Mouse (Mus musculus) adrenal gland, adult 18-20 months (tissue): ENCODE data around the gene Mmab. TPM values are rescaled to one million over a fixed set of nuclear protein-coding genes. Genes with fewer than 3 reads are reported as not detected.
A peak's percentile ranks its signal among the peaks of the same experiment; 100 is the strongest.

Experiments used
- DNase-seq, 2 experiments: peaks; one replicate each; pipeline ENCODE4 v3.0.0; 2021 to 2022; ENCODE audit warnings: low spot score in 2 of 2
- total RNA-seq, 2 experiments: library from RNA; stranded (reverse); gene quantifications; 1 replicate in 1 of 2; 2 replicates in 1 of 2; pipeline ENCODE4 v1.2.3; 2021

Gene Mmab
- total RNA-seq, 2 experiments from 2014 or later: 19.4 to 29.9 TPM

DNA sequence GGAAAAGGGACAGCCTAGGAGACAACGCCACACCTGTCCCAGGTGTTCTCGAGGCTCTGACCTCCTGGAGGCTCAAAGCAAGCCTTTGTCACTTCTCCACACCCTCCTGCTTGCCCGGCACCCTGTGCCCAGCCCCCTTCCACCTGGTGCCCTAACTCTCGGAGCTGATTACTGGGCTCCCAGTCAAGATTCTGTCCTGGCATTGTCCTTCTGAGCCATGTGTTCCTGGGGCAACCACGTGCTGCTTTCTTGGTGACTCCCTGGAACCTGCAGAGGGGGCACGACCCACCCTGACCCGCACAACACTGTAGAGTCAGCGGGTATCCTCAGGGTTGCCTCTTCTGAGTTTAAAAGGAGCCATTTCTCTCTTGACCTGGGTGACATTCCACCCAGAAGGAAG, 9.5 kb downstream of the Mmab start:
- no peak for DNase-seq

DNA sequence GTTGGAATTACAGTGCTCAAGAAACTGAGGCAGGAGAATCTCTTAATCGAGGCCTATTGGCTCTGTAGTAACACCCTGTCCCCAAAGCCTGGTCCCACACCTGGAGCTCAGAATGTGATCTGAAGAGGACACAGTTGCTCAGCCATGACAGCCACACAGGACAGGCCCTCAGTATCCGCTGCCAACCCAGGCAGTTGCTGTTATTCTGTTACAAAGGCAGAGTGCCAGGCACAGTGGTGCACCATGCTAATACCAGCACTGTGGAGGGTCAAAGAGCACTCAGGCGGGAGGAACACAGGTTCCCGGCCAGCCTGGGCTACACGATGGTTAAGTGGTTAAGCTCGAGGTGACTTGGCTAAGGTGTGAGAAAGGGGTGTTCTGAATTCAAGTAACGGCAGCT, 14.1 kb downstream of the Mmab start:
- DNase-seq: no peak

DNA sequence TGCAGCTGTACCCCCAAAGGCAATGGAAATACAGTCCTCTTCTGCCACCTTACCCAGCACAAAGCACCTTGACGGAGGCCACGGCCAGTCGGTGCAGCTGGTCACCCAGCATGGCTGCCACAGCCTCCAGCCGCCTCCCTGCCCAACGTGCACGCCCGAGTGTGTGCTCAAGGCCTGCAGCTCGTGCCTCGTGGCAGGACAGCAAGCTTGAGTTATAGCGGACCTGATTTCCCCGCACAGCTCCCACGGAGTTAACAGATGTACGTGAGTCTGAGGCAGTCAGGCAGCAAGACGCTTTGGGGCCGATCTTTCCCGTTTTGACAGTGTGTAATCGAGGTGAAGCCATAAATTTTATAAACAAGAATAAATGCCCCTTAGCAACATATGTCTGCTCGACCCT, 15.2 kb downstream of the Mmab start:
- no peak for DNase-seq

DNA sequence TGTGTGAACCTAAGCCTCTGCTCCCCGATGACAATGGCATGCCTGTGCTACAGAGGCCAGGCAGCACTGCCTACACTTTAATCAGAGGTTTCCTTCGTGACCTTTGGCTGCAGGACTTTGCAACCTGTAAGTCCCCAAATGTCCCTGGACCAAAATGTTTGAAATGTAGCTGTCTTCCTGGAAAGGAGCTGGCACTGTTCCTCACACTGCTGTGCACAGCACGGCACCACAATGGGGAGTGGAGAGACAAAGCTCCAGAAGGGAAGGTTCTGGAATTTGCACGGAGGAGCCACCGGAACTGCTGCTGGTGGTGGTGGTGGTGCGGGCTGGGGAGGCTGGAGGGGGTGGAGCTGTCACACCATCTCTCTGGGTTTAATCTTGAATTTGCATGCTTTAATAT, 17.1 kb downstream of the Mmab start:
- no peak for DNase-seq

DNA sequence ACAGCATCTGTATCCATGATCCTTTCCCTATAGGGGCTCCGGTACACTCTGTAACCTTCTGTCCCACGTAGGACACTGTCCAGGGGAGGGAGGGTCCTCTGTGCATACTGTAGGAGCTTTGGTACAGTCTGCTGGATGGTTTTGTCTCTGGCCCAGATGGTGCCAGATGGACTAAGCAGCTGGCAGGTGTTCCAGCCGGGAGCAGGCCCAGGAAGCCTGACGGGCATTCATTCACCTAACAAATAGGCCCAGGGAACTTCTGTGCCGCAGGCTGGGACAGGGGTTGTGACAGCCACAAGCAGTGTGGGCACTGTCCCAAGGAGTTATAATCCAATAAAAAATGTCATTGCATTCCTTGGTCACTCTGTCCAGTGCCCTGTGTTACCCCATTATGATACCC, 19.9 kb downstream of the Mmab start:
- DNase-seq: no peak

DNA sequence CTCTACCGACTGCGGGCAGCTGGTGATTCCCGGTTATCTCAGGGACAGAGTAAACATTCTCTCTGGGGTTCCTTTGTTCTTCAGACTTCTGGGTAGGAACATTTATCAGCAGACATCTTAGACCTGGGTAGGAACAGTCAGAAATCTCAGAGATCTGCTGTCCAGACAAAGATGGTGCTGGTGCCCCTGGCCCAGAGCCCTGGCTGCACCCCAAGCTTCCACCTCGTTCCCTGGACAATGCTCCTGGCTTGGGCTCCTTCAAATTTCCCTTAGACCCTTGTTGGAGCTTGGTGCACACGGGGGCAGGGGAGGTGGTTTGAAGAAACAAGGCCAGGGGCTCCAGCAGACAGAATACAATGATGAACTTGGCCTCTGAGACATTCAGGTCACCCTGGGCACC, 21.3 kb downstream of the Mmab start:
- DNase-seq: no peak

DNA sequence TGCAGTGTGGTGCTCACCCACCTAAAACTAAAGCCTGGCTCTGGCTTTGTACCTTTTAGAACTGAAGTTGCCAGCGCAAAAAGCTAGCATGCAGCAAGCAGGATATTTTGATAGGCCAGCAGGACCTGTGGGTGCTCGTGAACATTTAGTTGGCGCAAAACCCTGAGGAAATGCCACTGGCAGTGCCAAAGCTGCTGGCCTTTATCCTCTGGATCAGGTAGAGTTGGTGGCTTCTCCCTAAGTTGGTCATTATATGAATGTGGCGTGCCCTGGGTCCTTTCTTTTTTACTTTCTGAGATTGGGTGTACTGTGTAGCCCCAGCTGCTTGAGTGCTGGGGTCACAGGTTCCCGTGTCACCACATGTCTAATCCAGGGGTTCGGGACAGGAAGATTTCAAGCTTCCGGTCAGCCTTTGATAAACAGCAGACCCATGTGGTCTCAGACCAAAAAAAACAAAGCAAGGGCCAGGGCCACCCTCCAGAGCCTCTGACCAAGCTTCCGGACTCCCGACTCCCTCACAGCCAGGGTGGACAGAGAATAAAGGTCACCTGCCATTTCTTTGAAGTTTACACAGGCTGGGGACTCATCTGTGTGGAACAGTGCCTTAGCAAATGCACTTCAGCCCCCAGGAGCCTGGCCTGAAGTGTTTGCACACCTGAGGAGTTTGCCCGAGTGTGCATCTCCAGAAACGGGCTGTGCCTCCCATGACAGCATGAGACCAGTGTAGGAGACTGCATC, 22.1 kb downstream of the Mmab start:
- no peak for DNase-seq

DNA sequence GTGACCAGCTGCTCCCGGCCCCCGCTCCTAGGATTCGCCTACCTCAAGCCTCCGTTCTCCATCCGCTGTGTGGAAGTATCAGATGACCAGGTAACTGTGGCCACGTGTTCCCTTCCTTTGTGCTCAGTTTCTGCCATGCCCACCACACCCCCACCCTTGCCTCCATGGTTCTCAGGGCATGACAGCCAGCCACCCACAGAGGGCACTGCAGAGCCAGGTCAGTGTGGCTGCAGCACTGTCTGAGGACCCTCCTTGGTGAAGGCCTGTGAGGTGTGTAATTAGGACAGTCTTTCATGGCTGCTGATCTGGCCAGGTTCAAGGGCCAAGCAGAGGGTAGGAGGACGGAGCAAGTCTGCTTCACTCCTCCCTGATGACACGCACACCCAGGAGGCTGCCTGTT, 25.3 kb downstream of the Mmab start:
- no peak for DNase-seq

DNA sequence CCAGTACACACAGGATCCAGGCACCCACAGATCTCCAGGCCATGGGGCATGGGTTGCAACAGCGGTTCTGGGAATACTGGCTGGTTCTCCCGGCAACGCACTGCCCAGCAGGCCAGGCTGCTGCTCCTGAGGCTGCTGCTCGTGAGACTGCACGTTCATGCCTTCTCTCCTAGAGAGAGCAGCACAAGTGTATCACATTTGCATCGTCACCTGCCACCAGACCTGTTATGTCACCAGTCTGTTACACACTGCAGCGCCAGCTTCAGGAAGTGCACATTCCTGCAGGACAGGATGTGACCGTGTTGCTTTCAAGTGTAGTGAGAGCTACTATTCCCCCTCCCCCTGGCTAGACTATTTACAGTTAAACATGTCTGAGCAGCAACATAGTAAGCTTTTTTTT, 27.0 kb downstream of the Mmab start:
- no peak for DNase-seq

DNA sequence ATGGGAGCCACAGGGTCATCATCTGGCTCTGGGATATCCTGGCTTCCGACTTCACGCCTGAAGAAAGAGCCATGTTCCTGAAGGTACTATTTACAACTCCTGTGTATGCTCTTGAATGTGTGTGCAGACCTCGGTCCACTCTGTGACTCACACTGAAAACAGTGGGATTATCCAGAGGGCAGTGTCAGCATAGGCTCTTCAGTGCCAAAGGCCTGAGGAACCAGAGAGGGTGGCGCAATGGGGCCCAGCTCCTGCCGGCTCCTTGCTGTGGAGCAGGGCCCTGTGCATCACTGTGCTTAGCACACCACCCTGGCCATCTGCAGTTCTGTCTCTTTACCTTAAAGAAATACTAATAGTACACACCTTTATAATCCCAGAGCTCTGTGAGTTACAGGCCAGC, 28.3 kb downstream of the Mmab start:
- DNase-seq: no peak

DNA sequence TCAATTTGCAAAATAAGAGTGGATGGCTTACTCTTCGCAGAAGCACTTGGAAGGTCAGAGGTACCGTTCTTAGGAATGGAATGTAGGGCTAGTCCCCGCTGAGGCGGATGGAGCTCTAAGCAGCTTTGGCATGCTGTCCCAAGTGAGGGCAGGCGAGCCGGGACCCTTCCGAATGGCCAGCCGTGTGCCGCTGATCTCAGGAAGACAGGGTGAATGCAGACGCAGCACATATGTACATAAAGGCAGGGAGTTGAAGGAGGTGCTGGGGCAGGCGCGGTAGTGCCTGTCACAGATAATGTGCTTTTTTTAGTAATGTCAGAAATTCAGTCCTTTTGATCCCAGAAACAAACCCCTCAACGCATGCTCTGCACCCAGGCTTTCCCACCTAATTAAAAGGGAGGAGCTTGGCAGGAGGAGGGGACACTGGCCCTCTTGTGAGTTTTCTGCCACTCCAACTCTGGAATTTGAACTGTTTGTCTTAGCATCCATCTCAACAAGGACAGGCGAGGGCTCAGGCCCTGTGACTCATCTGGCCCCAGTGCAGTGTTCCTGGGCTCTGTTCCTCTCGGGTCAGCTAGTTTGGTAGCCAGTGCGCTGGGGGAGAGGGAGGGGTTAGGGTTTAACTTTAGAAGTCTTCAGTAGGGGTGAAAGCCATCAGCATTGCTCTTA, 30.7 kb downstream of the Mmab start:
- DNase-seq: peak in 1 of 2 experiments; percentile 40

DNA sequence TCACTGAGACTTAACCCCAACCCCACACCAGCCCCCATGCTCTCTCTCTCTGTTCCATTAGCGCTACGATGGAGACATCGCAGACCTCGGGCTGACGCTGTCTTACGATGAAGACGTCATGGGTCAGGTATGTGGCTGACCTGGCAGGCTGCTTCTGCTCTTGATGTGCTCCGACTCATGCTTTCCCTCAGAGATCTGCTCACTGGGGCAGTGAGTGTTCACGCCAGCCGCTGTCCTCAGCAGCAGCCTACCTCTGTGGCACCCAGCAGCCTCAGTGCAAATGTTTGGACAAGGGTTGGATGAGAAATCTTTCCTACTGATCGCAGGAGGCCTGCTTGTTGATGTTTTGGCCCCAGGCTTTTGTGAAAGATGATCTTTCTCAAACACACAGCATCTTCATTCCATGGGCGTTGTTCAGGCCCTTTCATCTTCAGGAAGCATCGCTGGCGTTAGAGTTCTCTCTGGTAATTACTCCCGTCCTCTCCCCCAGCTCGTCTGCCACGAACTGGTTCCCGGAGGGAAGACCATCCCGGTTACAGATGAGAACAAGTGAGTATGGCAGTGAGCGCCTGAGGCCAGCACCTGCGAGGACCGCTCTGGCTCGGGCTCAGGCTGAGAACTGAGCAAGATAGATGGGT, 31.4 kb downstream of the Mmab start:
- DNase-seq: no peak

DNA sequence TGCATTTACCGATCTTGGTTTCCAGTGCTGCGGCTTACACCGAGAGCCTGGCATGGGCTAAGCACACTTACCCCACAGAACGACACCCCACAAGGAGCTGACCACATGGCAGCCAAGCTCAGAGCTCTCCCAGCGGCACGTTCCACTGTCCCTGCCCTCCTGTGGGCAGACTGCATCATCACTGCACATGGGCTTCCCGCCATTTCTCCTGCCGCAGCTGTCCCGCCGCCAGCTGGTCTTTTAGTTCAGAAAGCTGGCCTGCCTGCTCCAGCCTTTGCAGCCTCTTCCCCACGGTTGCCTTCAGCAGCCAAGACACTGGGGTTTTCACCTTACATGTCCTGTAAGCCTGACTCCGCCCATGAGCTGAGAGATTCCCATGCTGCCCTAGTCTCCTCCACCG, 33.4 kb downstream of the Mmab start:
- DNase-seq: no peak

DNA sequence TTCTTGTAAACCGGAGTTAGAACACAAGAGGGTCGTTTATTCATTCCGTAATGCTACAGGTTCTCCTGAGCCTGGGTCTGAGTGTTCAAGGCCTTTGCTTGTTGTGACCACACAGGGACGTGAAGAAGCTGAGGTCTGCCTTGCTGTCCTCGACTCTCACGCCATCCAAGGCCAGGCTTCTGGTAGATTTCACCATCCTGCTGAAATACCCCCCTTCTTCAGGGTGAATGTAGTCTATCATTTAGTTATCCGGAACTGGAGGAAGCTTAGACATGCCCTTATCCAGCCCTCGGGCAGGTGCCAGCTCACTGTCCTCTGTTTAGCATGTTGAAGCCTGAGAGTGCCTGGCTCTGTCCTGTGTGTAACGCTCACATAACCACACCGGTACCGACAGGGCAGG, 35.0 kb downstream of the Mmab start:
- DNase-seq: no peak

DNA sequence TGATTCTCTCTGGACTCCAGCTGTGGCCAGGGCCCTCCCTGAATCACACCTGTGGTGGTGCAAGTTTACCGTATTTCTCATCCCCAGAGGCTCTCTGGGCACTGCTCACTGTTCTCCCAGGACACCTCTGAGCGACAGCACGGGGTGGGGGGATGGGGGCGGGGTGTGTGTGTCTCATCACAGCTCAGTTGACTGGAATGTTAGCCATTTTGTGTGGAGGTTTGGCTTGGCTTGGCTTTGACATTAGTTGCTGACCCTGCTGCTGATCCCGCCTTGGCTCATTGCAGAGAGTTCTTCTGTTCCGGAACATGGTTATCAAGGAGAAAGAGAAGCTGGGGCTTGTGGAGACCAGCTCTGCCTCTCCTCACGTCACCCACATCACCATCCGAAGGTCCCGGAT, 36.0 kb downstream of the Mmab start:
- no peak for DNase-seq

DNA sequence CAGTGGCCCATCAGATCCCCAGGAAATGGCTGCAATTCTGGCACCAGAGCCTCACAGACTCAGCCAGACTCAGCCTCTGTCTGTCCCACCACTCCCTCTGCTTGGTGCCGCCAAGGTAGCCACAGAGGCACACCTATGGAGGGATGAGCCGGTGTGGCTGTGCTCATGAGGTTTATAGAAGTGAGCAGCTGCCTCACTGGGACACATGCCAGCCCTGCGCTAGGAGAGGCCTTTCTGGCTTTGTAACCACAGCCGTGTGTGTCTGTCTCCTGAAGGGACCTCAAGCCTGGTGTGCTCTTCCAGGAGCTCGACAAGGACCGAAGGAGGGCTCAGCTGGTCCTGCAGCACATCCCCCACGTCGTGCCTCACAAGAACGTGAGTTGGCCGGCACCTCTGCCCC, 36.6 kb downstream of the Mmab start:
- DNase-seq: no peak

DNA sequence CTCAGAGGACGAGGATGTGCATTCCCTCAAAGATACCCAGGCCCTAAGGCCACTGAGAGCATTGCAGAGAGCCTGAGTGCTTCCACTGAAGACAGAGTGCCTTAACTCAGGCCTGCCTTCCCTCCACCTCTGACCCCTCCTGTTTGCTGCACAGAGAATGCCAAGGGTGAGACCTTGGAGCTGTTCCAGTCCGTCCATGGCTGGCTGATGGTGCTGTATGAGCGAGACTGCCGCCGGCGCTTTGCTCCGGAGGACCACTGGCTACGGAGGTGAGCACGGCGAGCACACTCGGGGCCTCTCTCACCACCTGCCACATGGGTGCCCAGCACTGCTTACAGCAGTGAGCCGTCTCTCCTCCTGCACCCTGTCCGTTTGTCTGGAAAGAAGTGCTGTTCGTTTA, 37.3 kb downstream of the Mmab start:
- DNase-seq: peak; percentile 53 to 71

DNA sequence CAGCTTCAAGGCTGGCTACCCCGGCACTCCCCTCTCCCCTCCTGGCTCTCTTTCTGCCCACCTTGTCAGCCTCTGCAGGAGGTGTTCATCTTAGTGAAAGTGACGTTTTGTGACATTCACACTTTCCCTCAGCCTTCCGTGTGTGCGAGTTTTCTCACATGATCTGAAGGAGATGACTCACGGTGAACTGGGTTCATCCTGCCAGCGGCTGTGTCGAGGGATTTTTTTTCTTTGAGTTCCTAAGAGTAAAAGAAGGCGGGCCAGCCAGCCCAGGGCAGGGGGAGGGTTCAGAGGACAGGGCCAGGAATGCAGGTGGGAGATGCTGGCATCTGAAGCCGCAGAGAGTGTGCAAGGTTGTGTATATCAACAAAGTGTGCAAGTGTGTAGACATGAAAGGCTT, 50.7 kb downstream of the Mmab start:
- DNase-seq: no peak

DNA sequence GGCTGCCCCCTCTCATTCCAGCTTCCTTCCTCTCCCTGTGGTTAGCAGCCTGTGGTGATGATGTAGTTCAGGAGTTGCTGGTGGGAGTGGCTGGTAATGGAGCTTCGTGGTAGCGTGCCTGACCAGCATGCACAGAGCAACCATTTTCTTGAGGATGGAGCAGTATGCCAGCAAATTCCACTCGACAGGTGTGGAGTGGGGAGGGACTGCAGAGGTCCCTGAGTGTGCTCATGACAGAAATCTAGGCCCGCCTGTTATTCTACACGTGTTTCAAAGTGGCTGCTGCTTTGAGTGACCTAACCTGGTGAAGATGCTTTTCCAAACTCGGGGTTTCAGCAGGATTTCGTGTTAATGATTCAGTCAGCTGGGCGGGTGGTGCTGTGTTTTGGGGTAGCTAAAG, 59.4 kb downstream of the Mmab start:
- no peak for DNase-seq

DNA sequence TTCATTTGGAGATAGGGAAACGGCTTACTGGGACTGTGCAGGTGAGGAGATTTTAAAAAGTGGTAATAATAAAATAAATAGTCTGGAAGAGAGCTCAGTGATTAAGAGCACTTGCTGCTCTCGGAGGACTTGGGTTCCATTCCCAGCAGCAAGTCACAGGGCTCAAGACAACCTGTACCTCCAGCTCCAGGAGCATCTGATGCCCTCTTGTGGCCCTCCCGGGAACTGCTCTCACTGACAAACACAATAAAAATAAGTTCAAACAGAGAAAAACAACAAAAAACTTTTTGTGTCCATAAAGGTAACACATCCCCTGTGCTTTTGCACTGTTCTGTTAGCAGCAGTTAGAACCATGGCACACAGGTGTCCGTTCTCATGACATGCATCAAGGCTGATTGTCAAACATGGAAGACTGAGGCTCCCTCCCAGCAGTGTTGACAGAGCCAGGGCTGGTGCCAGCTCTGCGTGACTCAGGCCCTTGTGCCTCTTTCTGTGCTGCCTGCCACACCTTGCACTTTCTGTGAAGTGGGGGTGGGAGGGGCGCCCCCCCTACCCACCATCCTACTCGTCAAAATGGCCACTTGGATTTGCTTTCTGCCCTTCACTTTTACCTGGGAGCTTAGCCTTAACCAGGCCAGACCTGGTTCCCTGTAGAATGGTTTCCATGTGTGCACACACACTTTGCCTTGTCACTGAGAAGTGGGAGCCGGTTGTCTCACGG, 60.5 kb downstream of the Mmab start:
- DNase-seq: peak; percentile 26 to 58
